Mouse (Mus musculus) mesoderm, embryonic 11.5 days (tissue): ENCODE measurements around the gene Sema6d.
A peak's percentile ranks its signal among the peaks of the same experiment; 100 is the strongest.

Experiments
- DNase-seq: peaks from one replicate; pipeline ENCODE4 v3.0.0-alpha.2; 2012; ENCODE audit warnings: low read depth, low spot score

Sema6d gene

GRCm38 (mm10) chr2:124168411-124168810, 78.6 kb downstream of the Sema6d start:
- no peak for DNase-seq

DNA sequence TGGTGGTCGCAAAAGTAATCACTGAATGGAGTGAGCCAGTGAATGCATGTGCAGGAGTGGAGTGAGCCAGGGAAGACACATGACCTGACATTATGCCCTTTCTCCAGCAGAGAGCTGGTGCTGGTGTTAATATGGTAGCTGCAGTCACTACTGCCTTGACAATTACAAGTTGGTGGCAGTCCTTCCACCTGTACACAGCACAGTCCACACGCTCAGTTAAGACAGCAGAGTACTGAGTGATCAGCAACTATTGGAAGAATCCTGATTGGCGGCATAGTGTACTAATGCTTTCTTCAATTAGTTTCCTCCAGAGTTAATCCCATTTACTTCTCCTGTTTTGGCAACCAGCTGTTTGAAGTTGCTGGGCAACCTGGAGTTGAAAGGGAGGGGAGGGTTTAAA, 81.9 kb downstream of the Sema6d start:
- no peak for DNase-seq

- no peak for DNase-seq
These were observed 86.5 kb downstream of the Sema6d start for GRCm38 (mm10) chr2:124176265-124176664.

- no peak for DNase-seq
These were observed 87.0 kb downstream of the Sema6d start for GRCm38 (mm10) chr2:124176711-124177169.

GRCm38 (mm10) chr2:124189271-124189670, 99.5 kb downstream of the Sema6d start:
- no peak for DNase-seq

GRCm38 (mm10) chr2:124194041-124194440, 104.3 kb downstream of the Sema6d start:
- DNase-seq = no peak

DNA sequence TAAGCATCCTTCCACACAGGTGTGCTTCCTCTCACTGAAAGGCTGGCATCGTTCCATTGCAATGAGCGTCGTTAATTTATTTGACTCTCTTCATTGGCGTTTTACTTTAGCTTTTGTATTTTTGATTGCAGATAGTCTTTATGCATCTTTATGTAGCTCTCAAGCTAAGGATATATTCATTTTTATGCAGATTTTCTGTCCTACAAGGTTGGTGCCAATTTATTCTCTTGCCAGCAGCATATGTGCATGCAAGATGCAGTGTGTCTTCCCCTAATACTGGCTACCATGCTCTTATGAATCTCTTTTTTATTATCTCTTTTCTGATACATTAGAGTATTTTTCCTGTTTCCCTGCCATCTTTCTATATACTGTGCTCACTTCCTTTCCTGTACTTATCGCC, 111.7 kb downstream of the Sema6d start:
- no peak for DNase-seq

DNA sequence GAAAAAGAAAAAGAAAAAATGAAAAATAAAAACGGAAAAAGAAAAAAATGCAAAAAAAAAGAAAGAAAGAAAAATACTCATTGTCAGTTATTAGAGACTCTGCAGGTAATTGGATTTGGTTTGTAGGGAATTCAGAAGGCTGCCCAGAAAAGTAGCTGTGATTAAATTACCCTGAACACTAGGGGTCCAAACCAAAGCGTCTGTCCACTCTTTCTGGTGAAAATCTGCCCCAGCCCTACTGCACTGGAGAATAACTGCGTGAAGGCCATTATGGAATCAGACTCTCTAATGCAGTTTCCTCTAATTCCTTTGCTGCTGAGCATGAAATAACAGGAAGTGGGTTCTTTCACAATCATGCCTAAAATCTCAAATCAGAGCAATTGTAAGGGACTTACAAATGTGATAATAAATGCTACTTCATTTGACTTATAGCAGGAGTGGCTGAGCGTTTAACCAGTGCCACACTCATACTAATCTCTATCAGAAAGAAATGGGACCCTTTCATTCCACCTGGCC, 112.8 kb downstream of the Sema6d start:
- DNase-seq = no peak

DNA sequence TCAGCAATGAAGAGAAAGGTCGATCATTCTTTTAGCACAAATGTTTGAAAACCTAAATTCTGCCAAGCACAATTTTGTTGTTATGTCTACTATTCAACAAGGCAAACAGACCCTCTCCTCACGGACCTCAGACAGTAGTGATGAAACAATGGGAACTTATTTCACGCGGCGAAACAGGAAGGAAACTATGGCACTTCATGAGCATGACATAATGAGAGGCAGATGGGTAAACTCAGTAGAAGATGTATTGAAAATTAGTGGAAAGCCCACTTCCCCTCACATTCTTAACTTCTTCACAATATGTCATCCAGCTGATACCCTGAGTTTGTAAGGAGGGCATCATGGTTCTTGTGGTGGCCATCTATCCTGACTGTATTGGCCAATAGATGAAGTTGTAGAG, 116.0 kb downstream of the Sema6d start:
- no peak for DNase-seq

- DNase-seq = no peak
These were observed 118.5 kb downstream of the Sema6d start for GRCm38 (mm10) chr2:124208251-124208650.

DNA sequence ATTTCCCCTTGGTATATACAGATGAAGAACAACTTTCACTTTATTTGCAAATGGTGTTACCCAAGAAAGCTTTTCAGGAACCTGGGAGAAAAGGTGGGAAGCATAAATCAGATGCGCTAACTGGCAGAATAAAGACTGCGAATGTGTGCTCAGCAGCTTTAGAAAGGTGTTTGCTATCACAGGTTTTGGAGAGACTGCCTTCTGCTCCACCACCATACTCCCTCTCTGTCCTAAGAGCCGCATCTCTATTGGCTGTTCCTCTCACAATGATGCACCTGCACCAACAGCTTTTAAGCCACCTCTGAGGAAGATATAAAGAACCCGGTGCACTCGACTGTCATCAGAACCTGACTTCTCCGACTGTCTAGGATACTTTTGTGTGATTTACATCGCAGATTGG, 133.8 kb downstream of the Sema6d start:
- DNase-seq = no peak

- DNase-seq = no peak
These were observed 134.6 kb downstream of the Sema6d start for GRCm38 (mm10) chr2:124224328-124224727.

DNA sequence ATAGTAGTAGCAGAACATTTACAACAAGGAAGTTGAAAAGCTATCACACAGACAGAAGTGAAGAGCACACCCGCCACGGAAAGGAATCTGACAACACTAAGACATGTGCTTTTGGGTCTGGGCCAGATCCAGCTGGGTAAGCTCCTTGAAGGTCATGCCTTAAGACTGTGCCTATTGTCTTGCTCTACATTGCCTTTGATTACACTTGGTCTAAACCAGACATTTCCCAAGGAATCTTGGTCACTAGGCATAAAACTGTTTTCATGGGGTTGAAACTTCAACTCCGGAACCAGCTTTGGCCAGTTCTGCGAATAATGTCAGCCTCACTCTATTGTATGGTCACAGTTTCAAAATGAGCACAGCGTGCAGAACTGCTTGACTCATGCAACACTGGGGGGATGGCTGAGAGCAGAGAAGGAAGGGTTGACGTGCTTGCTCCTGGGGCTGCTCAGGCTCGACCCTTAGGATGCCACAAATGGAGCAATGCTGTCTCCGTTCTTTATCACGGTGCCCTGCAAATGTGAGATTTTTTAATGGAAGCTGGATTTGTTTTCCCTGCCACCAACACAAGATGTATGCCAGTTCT, 145.0 kb downstream of the Sema6d start:
- DNase-seq = no peak

GRCm38 (mm10) chr2:124235237-124236055, 145.7 kb downstream of the Sema6d start:
- DNase-seq = no peak

DNA sequence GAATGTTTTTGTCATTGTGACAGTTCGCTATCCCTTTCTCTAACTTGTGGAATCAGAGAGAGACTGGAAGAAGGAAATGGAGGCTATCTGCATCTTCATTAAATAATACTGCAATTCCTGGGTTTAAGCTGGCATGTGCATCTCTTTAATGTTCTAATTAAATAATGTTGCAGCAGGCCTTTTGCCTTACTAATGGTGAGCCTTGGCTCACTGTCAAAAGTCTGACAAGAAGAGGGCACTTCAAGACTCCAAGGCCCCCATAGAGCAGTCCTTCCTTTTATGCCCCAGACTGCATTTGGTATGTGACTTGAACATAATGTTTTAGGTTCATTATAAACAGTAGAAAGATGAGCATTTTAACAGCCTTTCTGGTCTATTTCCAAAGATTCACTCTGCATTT, 147.1 kb downstream of the Sema6d start:
- no peak for DNase-seq

- no peak for DNase-seq
These were observed 153.8 kb downstream of the Sema6d start for GRCm38 (mm10) chr2:124243608-124244007.

GRCm38 (mm10) chr2:124244543-124245245, 154.9 kb downstream of the Sema6d start:
- no peak for DNase-seq

- DNase-seq = no peak
These were observed 168.3 kb downstream of the Sema6d start for GRCm38 (mm10) chr2:124258108-124258507.

- DNase-seq = no peak
These were observed 174.5 kb downstream of the Sema6d start for GRCm38 (mm10) chr2:124264309-124264708.

GRCm38 (mm10) chr2:124271156-124271555, 181.4 kb downstream of the Sema6d start:
- DNase-seq = no peak

DNA sequence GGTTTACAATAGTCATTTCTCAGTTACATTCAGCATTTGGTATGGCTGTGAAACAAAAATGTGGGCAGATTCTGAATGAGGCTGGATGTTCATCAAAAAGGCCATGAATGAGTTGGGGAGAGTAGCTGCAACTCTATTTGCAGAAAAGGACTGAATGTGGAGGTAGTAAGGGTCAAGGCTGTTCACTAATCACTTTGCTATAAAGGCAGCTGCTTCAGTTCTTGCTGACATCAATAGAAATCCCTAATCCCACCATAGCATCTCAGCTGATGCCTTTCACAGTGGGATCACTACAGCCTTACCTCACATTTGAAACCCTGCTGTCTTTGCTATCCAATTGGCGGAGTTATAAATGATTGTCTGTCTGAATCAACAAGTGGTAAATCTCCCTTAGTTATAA, 187.7 kb downstream of the Sema6d start:
- DNase-seq = peak; percentile 41

DNA sequence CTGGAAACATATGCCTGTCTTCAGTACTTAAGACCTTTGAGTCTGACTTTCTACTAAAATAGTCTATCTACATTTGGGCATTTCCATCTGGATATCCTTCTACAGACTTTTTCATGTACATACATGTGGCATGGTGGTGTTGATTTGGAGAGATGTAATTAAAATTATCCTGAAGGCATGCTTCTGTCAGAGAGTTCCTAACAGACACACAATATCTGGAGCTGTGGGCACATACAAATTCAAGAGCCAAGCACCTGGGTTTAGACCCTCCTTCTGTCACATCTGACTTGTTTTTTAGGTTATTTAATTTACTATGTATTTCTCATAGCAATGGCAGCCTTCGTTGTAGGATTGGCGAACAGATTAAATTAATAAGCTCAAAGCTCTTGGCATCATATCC, 195.3 kb downstream of the Sema6d start:
- DNase-seq = no peak
